Mouse (Mus musculus): ENCODE results near the gene Cacna1s. TPM values are rescaled to one million over a fixed set of nuclear protein-coding genes. Genes with fewer than 3 reads are reported as not detected.
A peak's percentile ranks its signal among the peaks of the same experiment; 100 is the strongest.

Cacna1s gene
- polyA plus RNA-seq (2015; fragmentation: Nextera tagmentation; extraction: Ambion mirVana) = 0.39 and 1.3 TPM in 2 replicates

DNA sequence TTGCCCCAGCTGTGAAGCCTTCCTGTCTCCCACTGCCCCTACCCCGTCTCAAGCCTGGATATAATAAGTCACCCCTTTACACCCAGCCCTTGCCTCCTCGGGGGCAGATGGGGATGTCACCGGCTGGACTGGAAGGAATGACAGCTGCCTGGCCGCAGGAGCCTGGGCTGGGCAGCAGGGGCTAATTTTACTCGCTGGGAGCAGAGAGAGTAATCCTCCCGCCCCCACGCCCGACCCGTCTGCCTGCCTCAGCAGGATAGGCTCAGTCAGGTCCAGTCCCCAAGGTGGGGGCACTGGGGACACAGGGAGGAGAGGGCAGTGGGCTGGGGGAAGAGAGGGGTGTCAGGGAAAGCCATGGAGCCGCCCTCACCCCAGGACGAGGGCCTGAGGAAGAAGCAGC, at the start of gene Cacna1s:
TSS of gene Cacna1s (plus strand) at position 204 of the 400 bp plus-strand sequence.
- H3K4me2 ChIP-seq (ENCODE audit: low read length) = no peak within 1 kb of the TSS
- H3K9ac ChIP-seq (ENCODE audit: low read depth, low read length) = no peak within 1 kb of the TSS
- no peaks in the 10 kb centered on the region for H3K36me3 ChIP-seq (ENCODE audit: control insufficient read depth, insufficient read depth, low read length)
- H3K27ac ChIP-seq (ENCODE audit: low read length) = no peak within 1 kb of the TSS
- ATAC-seq = no peak
- WGBS = 35% methylated on average over 11 of the region's 11 CpGs
- peaks cover 13% of the 10 kb centered on the region for H3K27me3 ChIP-seq (ENCODE audit: control insufficient read depth, insufficient read depth, low read depth, low read length)
- no peak within 1 kb of the TSS for H3K4me3 ChIP-seq (ENCODE audit: low read depth, low read length)
- H3K4me1 ChIP-seq (ENCODE audit: control insufficient read depth, insufficient read depth, low read length) = peaks cover 13% of the 10 kb centered on the region
- H3K9me3 ChIP-seq (replicated peaks; ENCODE audit: control insufficient read depth, low read length, poor library complexity, severe bottlenecking) = no peaks in the 10 kb centered on the region

- ATAC-seq = no peak
- Histone ChIP-seq H3K4me2 (ENCODE audit: low read length) (peak within 1 kb of the TSS; percentile 65), H3K36me3 (ENCODE audit: control insufficient read depth, insufficient read depth, low read length) (no peaks in the 10 kb centered on the region), H3K4me3 (ENCODE audit: low read depth, low read length) (no peak within 1 kb of the TSS), H3K27me3 (ENCODE audit: control insufficient read depth, insufficient read depth, low read depth, low read length) (peaks cover 7% of the 10 kb centered on the region), H3K9ac (ENCODE audit: low read depth, low read length) (no peak within 1 kb of the TSS), H3K9me3 (replicated peaks; ENCODE audit: control insufficient read depth, low read length, poor library complexity, severe bottlenecking) (no peaks in the 10 kb centered on the region), H3K27ac (ENCODE audit: low read length) (no peak within 1 kb of the TSS), H3K4me1 (ENCODE audit: control insufficient read depth, insufficient read depth, low read length) (peaks cover 8% of the 10 kb centered on the region; the same call in 1 of the 2 replicates)
- WGBS = 83% methylated on average over 3 of the region's 3 CpGs
Observed at GRCm38 (mm10) chr1:136006292-136006748, 46.2 kb upstream of the Cacna1s start, which contains the start of gene Igfn1. Gene Igfn1, minus strand, starts transcription at chr1:136006342.

- ATAC-seq = peak; percentile 56; the same call in 1 of the 2 replicates
- 1% methylated on average over 37 of the region's 37 CpGs for WGBS
- no peak within 1 kb of the TSS for H3K27ac ChIP-seq (ENCODE audit: low read length)
- H3K36me3 ChIP-seq (ENCODE audit: control insufficient read depth, insufficient read depth, low read length) = no peaks in the 10 kb centered on the region
- H3K9me3 ChIP-seq (replicated peaks; ENCODE audit: control insufficient read depth, low read length, poor library complexity, severe bottlenecking) = no peaks in the 10 kb centered on the region
- peak within 1 kb of the TSS; percentile 53 for H3K9ac ChIP-seq (ENCODE audit: low read depth, low read length)
- peaks cover 8% of the 10 kb centered on the region; the same call in 1 of the 2 replicates for H3K4me1 ChIP-seq (ENCODE audit: control insufficient read depth, insufficient read depth, low read length)
- peak within 1 kb of the TSS; percentile 38 for H3K4me3 ChIP-seq (ENCODE audit: low read depth, low read length)
- H3K4me2 ChIP-seq (ENCODE audit: low read length) = peak within 1 kb of the TSS; percentile 65
- H3K27me3 ChIP-seq (ENCODE audit: control insufficient read depth, insufficient read depth, low read depth, low read length) = peaks cover 7% of the 10 kb centered on the region
Observed at GRCm38 (mm10) chr1:136007211-136008158, 45.1 kb upstream of the Cacna1s start, which contains the start of gene Tmem9. Gene Tmem9, plus strand, starts transcription at chr1:136008150.

GRCm38 (mm10) chr1:136008159-136008533, 44.4 kb upstream of the Cacna1s start:
- no peaks in the 10 kb centered on the region for H3K36me3 ChIP-seq (ENCODE audit: control insufficient read depth, insufficient read depth, low read length)
- H3K27ac ChIP-seq (ENCODE audit: low read length) = no peak overlapping the region
- 23% methylated on average over 8 of the region's 8 CpGs for WGBS
- H3K4me2 ChIP-seq (ENCODE audit: low read length) = peak overlapping the region; percentile 65
- no peak for ATAC-seq
- no peaks in the 10 kb centered on the region for H3K9me3 ChIP-seq (replicated peaks; ENCODE audit: control insufficient read depth, low read length, poor library complexity, severe bottlenecking)
- peaks cover 8% of the 10 kb centered on the region; the same call in 1 of the 2 replicates for H3K4me1 ChIP-seq (ENCODE audit: control insufficient read depth, insufficient read depth, low read length)
- H3K27me3 ChIP-seq (ENCODE audit: control insufficient read depth, insufficient read depth, low read depth, low read length) = peaks cover 7% of the 10 kb centered on the region
- H3K4me3 ChIP-seq (ENCODE audit: low read depth, low read length) = peak overlapping the region; percentile 38; the same call in 1 of the 2 replicates
- H3K9ac ChIP-seq (ENCODE audit: low read depth, low read length) = no peak overlapping the region

DNA sequence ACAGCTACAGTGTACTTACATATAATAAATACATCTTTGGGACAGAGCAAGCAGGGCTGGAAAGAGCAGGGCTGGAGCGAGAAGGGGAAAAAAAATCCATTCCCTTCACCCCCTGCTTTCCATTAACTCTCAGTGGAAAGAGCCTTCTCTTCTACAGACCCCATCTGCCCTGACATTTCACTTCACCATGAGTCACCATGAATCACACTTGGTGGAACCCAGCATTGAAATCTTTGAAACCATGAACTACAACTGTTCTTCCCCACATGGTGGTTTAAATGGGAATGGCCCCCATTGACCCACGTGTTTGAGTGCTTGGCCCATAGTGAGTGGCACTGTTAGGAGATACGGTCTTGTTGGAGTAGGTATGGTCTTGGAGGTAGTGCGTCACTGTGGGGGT, 42.3 kb upstream of the Cacna1s start:
- Histone ChIP-seq H3K27me3 (ENCODE audit: control insufficient read depth, insufficient read depth, low read depth, low read length) (peaks cover 7% of the 10 kb centered on the region), H3K9ac (ENCODE audit: low read depth, low read length) (no peak overlapping the region), H3K27ac (ENCODE audit: low read length) (no peak overlapping the region), H3K4me2 (ENCODE audit: low read length) (no peak overlapping the region), H3K4me1 (ENCODE audit: control insufficient read depth, insufficient read depth, low read length) (peaks cover 8% of the 10 kb centered on the region; the same call in 1 of the 2 replicates), H3K9me3 (replicated peaks; ENCODE audit: control insufficient read depth, low read length, poor library complexity, severe bottlenecking) (no peaks in the 10 kb centered on the region), H3K36me3 (ENCODE audit: control insufficient read depth, insufficient read depth, low read length) (no peaks in the 10 kb centered on the region), H3K4me3 (ENCODE audit: low read depth, low read length) (no peak overlapping the region)
- ATAC-seq = no peak
- WGBS = 89% methylated on average over 4 of the region's 4 CpGs

DNA sequence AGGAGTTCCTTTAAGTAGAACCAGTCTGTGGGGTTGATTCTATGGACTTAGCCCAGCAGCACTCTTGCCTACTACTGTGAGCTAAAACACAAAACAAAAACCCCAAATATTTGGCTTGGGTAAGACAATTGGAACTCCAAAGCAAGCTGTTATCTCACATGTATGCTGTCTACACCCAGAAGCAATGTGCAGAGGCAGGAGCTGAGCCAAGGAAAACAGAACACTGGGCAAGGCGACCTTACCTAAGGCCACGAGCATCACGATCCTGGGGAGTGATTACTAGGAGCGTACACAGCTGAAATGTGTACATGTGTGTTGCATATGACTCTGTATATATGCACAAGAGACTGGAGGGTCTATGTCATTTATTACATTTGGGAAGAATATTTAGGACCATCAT, 39.0 kb upstream of the Cacna1s start:
- Histone ChIP-seq H3K36me3 (ENCODE audit: control insufficient read depth, insufficient read depth, low read length) (no peaks in the 10 kb centered on the region), H3K4me1 (ENCODE audit: control insufficient read depth, insufficient read depth, low read length) (peaks cover 7% of the 10 kb centered on the region; the same call in 1 of the 2 replicates), H3K4me2 (ENCODE audit: low read length) (no peak overlapping the region), H3K9ac (ENCODE audit: low read depth, low read length) (no peak overlapping the region), H3K9me3 (replicated peaks; ENCODE audit: control insufficient read depth, low read length, poor library complexity, severe bottlenecking) (no peaks in the 10 kb centered on the region), H3K4me3 (ENCODE audit: low read depth, low read length) (no peak overlapping the region), H3K27ac (ENCODE audit: low read length) (no peak overlapping the region), H3K27me3 (ENCODE audit: control insufficient read depth, insufficient read depth, low read depth, low read length) (peaks cover 3% of the 10 kb centered on the region; the same call in 1 of the 2 replicates)
- ATAC-seq = no peak
- 84% methylated on average over 4 of the region's 4 CpGs for WGBS

GRCm38 (mm10) chr1:136014796-136015502, 37.6 kb upstream of the Cacna1s start:
- WGBS = 87% methylated on average over 2 of the region's 2 CpGs
- Histone ChIP-seq H3K36me3 (ENCODE audit: control insufficient read depth, insufficient read depth, low read length) (no peaks in the 10 kb centered on the region), H3K9ac (ENCODE audit: low read depth, low read length) (no peak overlapping the region), H3K27me3 (ENCODE audit: control insufficient read depth, insufficient read depth, low read depth, low read length) (no peaks in the 10 kb centered on the region), H3K4me3 (ENCODE audit: low read depth, low read length) (no peak overlapping the region), H3K9me3 (replicated peaks; ENCODE audit: control insufficient read depth, low read length, poor library complexity, severe bottlenecking) (no peaks in the 10 kb centered on the region), H3K4me1 (ENCODE audit: control insufficient read depth, insufficient read depth, low read length) (peaks cover 21% of the 10 kb centered on the region), H3K27ac (ENCODE audit: low read length) (no peak overlapping the region), H3K4me2 (ENCODE audit: low read length) (no peak overlapping the region)
- no peak for ATAC-seq

DNA sequence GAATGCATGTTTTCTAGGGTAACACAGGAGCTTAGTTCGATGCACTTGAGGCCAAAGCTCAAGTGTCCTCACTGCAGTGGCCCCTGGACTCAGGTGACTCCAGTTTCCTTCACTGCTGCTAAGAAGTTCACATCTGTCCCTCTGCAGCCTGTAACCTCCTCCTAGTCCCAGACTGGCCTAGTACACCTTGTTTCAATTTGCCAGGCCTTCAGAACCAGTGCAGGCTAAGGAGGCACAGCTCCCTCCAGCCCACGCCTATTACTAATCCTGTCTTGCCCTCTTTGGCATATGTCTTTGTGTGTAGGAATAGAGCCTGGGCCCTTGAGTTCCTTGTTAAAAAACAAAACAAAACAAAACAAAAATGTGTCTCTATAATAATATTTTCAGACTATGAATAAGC, 35.2 kb upstream of the Cacna1s start:
- WGBS = 72% methylated on average over 2 of the region's 2 CpGs
- peaks cover 21% of the 10 kb centered on the region for H3K4me1 ChIP-seq (ENCODE audit: control insufficient read depth, insufficient read depth, low read length)
- ATAC-seq = peak; percentile 59; the same call in 1 of the 2 replicates
- H3K36me3 ChIP-seq (ENCODE audit: control insufficient read depth, insufficient read depth, low read length) = peaks cover 3% of the 10 kb centered on the region
- 0 out of 2 replicates have a peak overlapping the region, but pooled peaks have one; percentile 30 for H3K4me2 ChIP-seq (ENCODE audit: low read length)
- no peak overlapping the region for H3K4me3 ChIP-seq (ENCODE audit: low read depth, low read length)
- H3K9me3 ChIP-seq (replicated peaks; ENCODE audit: control insufficient read depth, low read length, poor library complexity, severe bottlenecking) = no peaks in the 10 kb centered on the region
- H3K27ac ChIP-seq (ENCODE audit: low read length) = peak overlapping the region; percentile 74; the same call in 1 of the 2 replicates
- H3K27me3 ChIP-seq (ENCODE audit: control insufficient read depth, insufficient read depth, low read depth, low read length) = no peaks in the 10 kb centered on the region
- H3K9ac ChIP-seq (ENCODE audit: low read depth, low read length) = 0 out of 2 replicates have a peak overlapping the region, but pooled peaks have one; percentile 11

Measured in midbrain, embryonic 16.5 days (tissue).